Mouse (Mus musculus) spleen, postnatal 4 days (tissue): ENCODE data around the gene Gm10563.
"Not testable (repeated sequence)": the region's sequence is repeated elsewhere in the genome, so short reads cannot be mapped to it uniquely, and the experiment has no call there.

Experiments
- DNase-seq, 2 experiments: peaks; one replicate each; pipeline ENCODE4 v3.0.0; 2022; ENCODE audit warnings: low spot score in 2 of 2

Gm10563 gene

DNA sequence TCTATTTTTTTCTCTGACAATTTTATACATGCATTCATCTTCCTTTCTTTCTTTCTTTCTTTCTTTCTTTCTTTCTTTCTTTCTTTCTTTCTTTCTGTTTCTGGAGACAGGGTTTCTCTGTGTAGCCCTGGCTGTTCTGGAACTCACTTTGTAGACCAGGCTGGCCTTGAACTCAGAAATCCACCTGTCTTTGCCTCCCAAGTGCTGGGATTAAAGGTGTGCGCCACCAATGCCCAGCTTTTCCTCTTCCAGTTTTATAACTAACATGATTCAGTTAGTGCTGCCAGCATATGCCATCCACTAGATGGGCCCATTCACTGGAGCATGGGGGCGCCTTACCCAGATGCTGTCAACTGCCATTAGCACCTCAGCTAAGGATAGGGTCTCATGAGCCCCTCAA is at the start of gene Gm10563:
Gene Gm10563 (minus strand): TSS at position 101 of the 400 bp plus-strand sequence.
- not testable (repeated sequence) for DNase-seq

DNA sequence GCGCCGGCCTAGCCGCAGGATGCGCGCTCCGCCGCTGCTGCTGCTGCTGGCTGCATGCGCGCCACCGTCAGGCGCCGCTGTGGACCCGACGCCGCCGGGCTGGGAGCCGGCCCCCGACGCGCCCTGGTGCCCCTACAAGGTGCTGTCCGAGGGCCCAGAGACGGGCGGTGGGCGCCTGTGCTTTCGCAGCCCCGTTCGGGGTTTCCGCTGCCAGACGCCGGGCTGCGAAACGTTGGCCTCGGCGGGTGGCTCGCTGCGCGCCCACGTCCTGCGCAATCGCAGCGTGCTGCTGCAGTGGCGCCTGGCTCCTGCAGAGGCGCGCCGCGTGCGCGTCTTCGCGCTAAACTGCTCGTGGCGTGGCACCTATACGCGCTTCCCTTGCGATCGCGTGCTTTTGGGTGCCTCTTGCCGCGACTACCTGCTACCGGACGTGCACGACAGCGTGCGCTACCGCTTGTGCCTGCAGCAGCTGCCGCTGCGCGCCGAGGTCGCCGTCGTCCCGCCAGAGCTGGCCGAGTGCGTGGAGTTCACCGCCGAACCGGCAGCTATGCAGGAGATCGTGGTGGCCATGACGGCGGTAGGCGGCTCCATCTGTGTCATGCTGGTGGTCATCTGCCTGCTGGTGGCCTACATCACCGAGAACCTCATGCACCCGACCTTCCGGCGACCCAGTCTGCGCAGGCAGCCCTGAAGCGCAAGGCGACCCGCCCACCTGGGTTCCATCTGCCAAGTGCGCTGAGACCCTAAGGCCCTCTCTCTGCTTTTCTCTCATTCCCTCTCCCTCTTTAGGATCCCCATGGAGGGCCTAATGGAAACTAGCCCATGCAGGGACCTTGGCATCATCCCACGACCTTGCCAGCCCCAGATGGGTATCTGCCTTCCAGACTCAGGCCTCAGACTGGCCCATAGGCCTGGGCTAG is 49.5 kb upstream of the Gm10563 start:
- DNase-seq, result peak; percentile 42 to 74

DNA sequence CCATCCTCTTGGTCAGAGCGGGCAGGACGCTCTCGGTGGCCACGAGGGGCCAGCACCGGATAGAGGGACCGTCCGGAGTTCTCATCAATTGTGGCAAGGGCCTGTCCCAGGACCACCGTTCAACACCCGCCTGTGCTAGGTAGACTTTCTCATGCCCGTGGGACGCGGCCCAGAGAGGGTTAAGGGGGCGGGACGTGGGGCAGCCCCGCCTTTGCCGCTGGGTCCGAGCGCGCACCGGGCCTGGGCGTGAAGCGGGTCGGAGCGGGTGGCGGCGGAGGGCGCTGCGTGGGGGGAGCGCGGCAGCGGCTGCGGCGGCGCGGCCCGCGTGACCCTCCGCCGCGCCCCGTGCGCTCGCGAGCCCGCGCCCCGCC is 48.9 kb upstream of the Gm10563 start, which contains the start of gene Fndc10:
Gene Fndc10 (plus strand): TSS at position 232 of the 371 bp plus-strand sequence.
- peak; percentile 40 to 74 for DNase-seq

DNA sequence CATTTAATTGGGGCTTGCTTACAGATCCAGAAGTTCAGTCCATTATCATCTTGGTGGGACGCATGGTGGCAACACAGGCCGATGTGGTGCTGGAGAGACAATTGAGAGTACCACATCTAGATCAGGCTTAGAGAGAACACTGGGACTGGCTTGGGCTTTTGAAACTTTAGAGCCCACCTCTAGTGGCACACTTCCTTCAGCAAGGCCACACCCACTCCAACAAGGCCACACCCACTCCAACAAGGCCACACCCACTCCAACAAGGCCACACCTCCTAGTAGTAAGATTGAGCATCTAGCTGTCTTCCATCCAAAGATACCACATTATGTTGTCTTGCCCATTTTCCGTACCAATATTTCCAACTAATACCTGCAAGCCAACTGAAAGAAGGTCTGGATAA is 47.2 kb upstream of the Gm10563 start:
- DNase-seq, result no peak

DNA sequence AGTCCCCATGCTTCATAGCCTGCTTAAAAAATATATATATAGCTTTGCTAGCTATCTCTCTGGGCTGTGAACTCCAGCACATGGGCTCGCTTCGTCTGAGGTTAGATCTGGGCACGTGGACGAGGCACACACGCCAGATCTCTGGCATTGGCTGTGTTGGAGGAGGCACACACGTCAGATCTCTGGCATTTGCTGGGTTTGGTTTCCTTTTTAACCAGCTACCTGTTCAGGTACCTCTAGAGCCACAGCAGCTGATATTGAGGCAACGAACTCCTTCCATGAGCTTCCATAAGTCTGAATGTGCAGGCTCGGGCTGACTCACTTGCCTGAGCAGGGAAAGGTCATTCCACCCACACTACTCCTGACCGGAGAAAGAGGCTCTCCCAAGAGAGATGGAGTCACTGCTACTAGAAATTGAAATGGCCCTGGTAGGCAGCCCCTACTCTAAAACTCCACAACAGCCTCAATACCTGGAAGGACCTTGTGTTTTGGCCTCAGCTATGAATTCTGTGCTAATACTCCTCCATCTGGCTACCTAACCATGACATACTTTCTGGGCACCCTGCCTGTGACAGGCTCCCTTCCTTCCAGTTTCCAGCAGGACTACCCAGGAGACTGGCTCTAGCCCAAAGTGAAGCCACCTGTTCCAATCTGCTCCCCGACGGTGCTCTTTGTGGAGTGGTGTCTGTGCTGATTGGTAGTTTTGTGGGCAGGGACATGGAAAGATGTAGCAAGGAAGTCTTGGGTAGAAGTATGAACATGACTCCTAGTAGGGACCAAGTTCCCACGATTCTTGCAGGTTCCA is 45.6 kb upstream of the Gm10563 start:
- DNase-seq, result no peak

GRCm38 (mm10) chr4:155687764-155688163 is 42.6 kb upstream of the Gm10563 start:
- not testable (repeated sequence) for DNase-seq

DNA sequence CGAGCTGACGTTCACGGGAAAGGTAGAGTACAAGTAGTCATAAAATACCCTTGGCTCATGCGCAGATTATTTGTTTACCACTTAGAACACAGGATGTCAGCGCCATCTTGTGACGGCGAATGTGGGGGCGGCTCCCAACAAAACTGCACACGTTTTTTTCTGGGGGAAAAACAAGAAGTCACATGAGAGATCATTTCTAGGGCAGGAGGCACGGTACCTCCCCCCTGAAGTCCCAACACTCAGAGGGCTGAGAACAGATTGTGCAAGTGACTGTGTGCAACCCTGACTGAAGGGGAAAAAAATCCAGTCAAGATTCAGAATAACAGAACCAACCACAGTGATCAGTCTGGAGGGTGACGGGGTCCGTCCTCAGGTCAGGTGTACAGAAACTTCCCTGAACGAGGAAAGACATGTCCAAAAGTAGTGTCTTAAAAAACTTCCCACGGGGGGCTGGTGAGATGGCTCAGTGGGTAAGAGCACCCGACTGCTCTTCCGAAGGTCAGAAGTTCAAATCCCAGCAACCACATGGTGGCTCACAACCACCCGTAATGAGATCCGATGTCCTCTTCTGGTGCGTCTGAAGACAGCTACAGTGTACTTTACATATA is 38.6 kb upstream of the Gm10563 start:
- DNase-seq, result not testable (repeated sequence)

DNA sequence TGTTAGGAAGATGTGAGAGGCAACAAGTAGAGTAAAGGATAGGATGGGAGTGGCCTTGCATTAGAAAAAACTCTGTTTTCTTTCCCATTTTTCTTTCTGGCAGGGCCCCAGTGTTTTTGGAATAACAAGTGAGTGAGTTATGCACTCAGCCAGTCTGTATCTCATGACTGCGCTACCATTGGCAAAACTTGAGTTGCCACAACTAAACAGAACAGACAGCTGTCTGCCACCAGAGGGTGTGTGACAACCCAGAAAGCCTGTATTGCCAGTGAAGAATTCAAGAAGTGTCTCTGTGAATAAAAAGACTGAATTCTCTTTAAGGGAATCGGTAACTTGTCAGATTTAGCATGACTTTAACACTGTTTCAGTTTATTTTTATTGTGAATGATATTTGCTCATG is 30.8 kb upstream of the Gm10563 start:
- peak in 1 of 2 experiments; percentile 58 for DNase-seq

GRCm38 (mm10) chr4:155672082-155672481 is 26.9 kb upstream of the Gm10563 start:
- no peak for DNase-seq

DNA sequence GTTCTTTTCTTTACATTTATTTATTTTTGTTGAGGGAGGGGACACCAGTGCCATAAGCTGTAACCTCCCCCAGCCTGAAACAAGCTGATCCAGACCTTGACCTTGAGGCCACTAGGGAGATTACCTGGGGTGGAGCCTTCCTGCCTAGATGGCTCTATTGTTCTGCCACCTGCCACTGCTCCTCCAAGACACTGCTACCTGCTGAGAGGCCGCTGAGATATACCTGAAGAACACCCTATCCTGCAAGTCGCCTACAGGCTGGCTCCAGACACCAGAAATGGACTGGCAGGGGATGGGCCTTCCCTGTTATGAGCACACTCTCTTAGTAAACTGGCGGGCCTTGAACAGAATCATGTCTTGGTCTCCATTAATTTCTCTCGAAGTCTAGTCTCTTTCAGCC is 25.0 kb upstream of the Gm10563 start:
- peak in 1 of 2 experiments; percentile 48 for DNase-seq

DNA sequence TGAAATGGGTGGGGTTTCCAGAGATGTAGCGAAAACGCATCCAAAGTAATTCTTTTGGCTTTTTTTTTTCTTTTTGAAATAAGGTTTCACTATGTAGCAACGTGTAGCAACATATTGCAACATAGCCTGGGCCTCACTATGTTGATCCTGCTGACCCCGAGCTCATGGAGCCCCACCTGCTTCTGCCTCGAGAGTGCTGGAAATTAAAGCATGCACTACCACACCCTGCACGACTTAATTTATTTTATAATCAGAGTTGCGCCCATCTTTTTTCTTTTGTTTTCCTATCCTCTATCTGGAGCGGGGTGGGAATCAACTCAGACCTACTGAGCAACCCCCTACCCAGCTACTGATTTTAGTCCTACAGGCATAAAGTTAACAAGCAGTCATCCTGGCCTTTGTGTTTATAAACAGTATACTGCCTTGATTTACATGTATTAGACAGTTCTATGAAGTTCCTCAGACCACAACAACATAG is 24.4 kb upstream of the Gm10563 start:
- DNase-seq, result no peak

GRCm38 (mm10) chr4:155668689-155669597 is 23.7 kb upstream of the Gm10563 start, which contains the start of gene Mib2:
Gene Mib2 (minus strand): TSS chr4:155669198.
- DNase-seq, result peak; percentile 95 to 98

GRCm38 (mm10) chr4:155666903-155667302 is 21.7 kb upstream of the Gm10563 start:
- no peak for DNase-seq

- DNase-seq, result no peak
Measured at GRCm38 (mm10) chr4:155660641-155661040, 15.4 kb upstream of the Gm10563 start.

GRCm38 (mm10) chr4:155658961-155659360 is 13.8 kb upstream of the Gm10563 start:
- DNase-seq, result no peak

- DNase-seq, result no peak
Measured at GRCm38 (mm10) chr4:155656214-155656751, 11.1 kb upstream of the Gm10563 start.

DNA sequence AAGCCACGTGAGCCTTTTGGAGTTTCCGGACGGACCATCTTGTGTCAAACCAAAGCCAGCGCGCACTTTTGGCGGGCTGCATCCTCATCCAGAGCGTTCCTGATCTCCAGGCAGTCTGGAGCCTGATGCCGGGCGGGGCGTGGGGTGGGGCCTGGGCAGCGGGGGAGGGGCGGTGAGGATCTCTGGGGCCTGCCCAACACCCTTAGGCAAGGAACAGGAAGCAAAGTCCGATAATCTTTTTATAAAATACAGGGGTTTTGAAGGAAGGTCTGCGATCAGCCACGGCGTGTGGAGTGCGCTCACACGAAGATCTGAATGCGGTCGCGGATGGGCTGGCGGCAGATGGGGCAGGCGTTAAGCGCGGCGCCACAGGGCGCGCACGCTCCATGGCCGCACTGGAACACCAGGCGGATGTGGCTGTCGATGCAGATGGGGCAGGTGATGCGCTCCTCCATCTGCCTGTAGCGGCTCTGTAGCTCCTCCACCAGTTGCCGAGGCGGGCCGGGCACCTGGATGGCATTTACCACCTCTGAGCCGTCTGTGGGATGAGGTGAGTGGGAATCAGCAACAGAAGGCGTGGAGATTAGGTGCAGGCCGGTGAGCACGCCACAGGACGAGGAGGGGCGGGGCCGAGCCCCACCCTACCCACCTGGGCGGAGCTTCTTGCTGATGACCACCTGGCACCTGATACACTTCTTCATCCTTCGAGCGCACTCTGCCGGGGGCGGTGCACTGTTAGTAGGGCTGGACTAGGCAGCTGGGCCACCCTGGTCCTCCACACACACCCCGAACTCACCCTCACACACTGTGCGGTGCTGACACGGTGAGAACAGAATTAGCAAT is 9.5 kb upstream of the Gm10563 start:
- DNase-seq, result peak; percentile 23 to 65

DNA sequence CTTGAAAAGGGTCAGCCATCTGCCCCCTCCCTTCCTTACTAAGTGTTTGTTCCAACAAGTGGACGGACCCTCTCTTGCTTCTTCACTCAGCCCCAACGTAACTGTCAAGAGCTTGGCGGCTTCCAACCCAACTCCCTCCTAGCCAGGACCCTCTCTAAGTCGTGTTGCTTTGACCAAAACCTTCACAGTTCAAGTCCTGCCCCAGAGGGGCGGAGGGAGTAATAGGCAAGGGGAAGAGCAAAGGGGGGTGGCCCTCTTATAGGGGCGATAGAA is 8.9 kb upstream of the Gm10563 start:
- DNase-seq, result no peak

GRCm38 (mm10) chr4:155653451-155654182 is 8.4 kb upstream of the Gm10563 start:
- no peak for DNase-seq
